Mouse (Mus musculus): ENCODE measurements around the gene Dusp15. TPM values are rescaled to one million over a fixed set of nuclear protein-coding genes. Genes with fewer than 3 reads are reported as not detected.
A peak's percentile ranks its signal among the peaks of the same experiment; 100 is the strongest.

The Dusp15 gene
- total RNA-seq, 1 experiment, result 0.31 TPM

DNA sequence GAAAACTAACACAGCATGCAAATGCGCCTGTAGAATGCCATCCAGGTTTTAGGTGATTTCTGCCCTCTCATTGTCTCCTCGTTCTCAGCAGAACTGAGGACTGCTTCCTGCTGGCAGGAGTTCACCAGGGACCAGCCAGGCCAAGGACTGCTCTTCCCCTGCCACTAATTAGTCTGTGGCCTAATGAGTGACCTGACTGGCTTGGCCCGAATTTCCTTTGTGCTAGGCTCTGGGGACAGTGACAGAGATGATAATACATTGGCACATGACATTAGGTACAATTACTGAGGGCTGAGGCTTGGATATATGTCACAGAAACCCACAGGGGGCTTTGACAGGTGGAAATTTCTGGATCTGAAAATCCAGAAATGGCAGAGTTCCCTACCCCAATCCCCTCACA is 25.5 kb upstream of the Dusp15 start:
- no peaks in the 10 kb centered on the region for H3K9me3 ChIP-seq (ENCODE audit: control insufficient read depth, insufficient read depth, low read depth, low read length)
- H3K36me3 ChIP-seq (ENCODE audit: control insufficient read depth, insufficient read depth, low read length, poor library complexity, severe bottlenecking), result no peaks in the 10 kb centered on the region
- no peak overlapping the region for H3K4me3 ChIP-seq (ENCODE audit: insufficient read depth in 1 of 2, low read depth in 1 of 2, low read length in 2 of 2, poor library complexity in 1 of 2, severe bottlenecking in 1 of 2)
- in situ Hi-C loops (cut with MboI; ENCODE audit: low sequenced_read_pairs in 2 of 2, unreplicated experiment in 2 of 2), result no loop called here
- TF ChIP-seq CHD2 (IDR thresholded peaks at IDR 0.05; ENCODE audit: low read depth, low read length) (no peak), MAFK (IDR thresholded peaks at IDR 0.05; ENCODE audit: insufficient read depth, low read depth, low read length) (no peak), HCFC1 (IDR thresholded peaks at IDR 0.05; ENCODE audit: borderline replicate concordance, insufficient read depth, low read length) (no peak), ZNF384 (IDR thresholded peaks at IDR 0.05; ENCODE audit: low read depth, low read length) (no peak), ZC3H11A (IDR thresholded peaks at IDR 0.05; ENCODE audit: borderline replicate concordance, low read depth, low read length) (no peak)
- H3K4me1 ChIP-seq (ENCODE audit: control insufficient read depth in 2 of 2, insufficient read depth in 2 of 2, low read length in 2 of 2, poor library complexity in 1 of 2), result no peaks in the 10 kb centered on the region
- H3K27ac ChIP-seq (ENCODE audit: insufficient read depth, low read depth, low read length, poor library complexity, severe bottlenecking), result no peak overlapping the region
- DNase-seq (ENCODE audit: low read depth, low spot score), result no peak
- no peak overlapping the region for H3K9ac ChIP-seq (ENCODE audit: insufficient read depth, low read depth, low read length, poor library complexity, severe bottlenecking)

GRCm38 (mm10) chr2:152965555-152965954 is 14.1 kb upstream of the Dusp15 start:
- TF ChIP-seq CHD2 (IDR thresholded peaks at IDR 0.05; ENCODE audit: low read depth, low read length), result no peak
- no peak for TF ChIP-seq MAFK (IDR thresholded peaks at IDR 0.05; ENCODE audit: insufficient read depth, low read depth, low read length)
- no peak for TF ChIP-seq ZC3H11A (IDR thresholded peaks at IDR 0.05; ENCODE audit: borderline replicate concordance, low read depth, low read length)
- no peak for TF ChIP-seq HCFC1 (IDR thresholded peaks at IDR 0.05; ENCODE audit: borderline replicate concordance, insufficient read depth, low read length)
- no peak for TF ChIP-seq ZNF384 (IDR thresholded peaks at IDR 0.05; ENCODE audit: low read depth, low read length)
- in situ Hi-C loops (cut with MboI; ENCODE audit: low sequenced_read_pairs in 2 of 2, unreplicated experiment in 2 of 2), result no loop called here
- no peaks in the 10 kb centered on the region for H3K36me3 ChIP-seq (ENCODE audit: control insufficient read depth, insufficient read depth, low read length, poor library complexity, severe bottlenecking)
- DNase-seq (ENCODE audit: low read depth, low spot score), result no peak
- no peaks in the 10 kb centered on the region; a peak in 1 of 4 replicates for H3K4me1 ChIP-seq (ENCODE audit: control insufficient read depth in 2 of 2, insufficient read depth in 2 of 2, low read length in 2 of 2, poor library complexity in 1 of 2)
- H3K27ac ChIP-seq (ENCODE audit: insufficient read depth, low read depth, low read length, poor library complexity, severe bottlenecking), result no peak overlapping the region
- no peaks in the 10 kb centered on the region for H3K9me3 ChIP-seq (ENCODE audit: control insufficient read depth, insufficient read depth, low read depth, low read length)
- H3K4me3 ChIP-seq (ENCODE audit: insufficient read depth in 1 of 2, low read depth in 1 of 2, low read length in 2 of 2, poor library complexity in 1 of 2, severe bottlenecking in 1 of 2), result no peak overlapping the region
- H3K9ac ChIP-seq (ENCODE audit: insufficient read depth, low read depth, low read length, poor library complexity, severe bottlenecking), result no peak overlapping the region

GRCm38 (mm10) chr2:152962091-152962793 is 10.7 kb upstream of the Dusp15 start, which contains the start of gene Ttll9:
Gene Ttll9, plus strand, starts transcription at chr2:152962485.
- peak; percentile 70 for DNase-seq (ENCODE audit: low read depth, low spot score)
- peak within 1 kb of the TSS; percentile 51 for H3K9ac ChIP-seq (ENCODE audit: insufficient read depth, low read depth, low read length, poor library complexity, severe bottlenecking)

DNA sequence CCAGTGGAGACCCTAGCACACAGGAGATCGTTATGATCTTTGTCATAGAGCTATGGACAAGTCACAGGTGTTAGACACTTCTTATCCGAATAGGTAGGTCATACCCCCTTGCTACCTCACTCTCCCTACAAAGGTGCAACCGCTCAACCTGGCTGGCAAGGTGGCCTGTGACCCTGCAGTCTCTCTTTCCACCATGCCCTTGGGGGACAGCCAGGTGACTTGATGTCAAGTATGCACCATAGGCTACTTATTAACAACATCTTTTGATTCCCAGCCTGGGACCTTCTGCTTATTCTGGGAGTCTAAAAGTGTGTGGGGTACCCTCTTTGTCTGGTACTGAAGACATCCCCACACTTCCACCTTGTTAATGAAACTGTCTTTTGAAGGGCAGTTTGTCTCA is 6.6 kb upstream of the Dusp15 start:
- Histone ChIP-seq H3K27ac (ENCODE audit: insufficient read depth, low read depth, low read length, poor library complexity, severe bottlenecking) (no peak overlapping the region), H3K4me1 (ENCODE audit: control insufficient read depth in 2 of 2, insufficient read depth in 2 of 2, low read length in 2 of 2, poor library complexity in 1 of 2) (peaks cover 3 to 5% of the 10 kb centered on the region in 2 experiments; a peak in 2 of 4 replicates), H3K9me3 (ENCODE audit: control insufficient read depth, insufficient read depth, low read depth, low read length) (no peaks in the 10 kb centered on the region), H3K4me3 (ENCODE audit: insufficient read depth in 1 of 2, low read depth in 1 of 2, low read length in 2 of 2, poor library complexity in 1 of 2, severe bottlenecking in 1 of 2) (no peak overlapping the region), H3K9ac (ENCODE audit: insufficient read depth, low read depth, low read length, poor library complexity, severe bottlenecking) (no peak overlapping the region), H3K36me3 (ENCODE audit: control insufficient read depth, insufficient read depth, low read length, poor library complexity, severe bottlenecking) (no peaks in the 10 kb centered on the region)
- in situ Hi-C loops (cut with MboI; ENCODE audit: low sequenced_read_pairs in 2 of 2, unreplicated experiment in 2 of 2), result no loop called here
- DNase-seq (ENCODE audit: low read depth, low spot score), result no peak
- TF ChIP-seq CHD2 (IDR thresholded peaks at IDR 0.05; ENCODE audit: low read depth, low read length) (no peak), ZC3H11A (IDR thresholded peaks at IDR 0.05; ENCODE audit: borderline replicate concordance, low read depth, low read length) (no peak), ZNF384 (IDR thresholded peaks at IDR 0.05; ENCODE audit: low read depth, low read length) (no peak), MAFK (IDR thresholded peaks at IDR 0.05; ENCODE audit: insufficient read depth, low read depth, low read length) (no peak), HCFC1 (IDR thresholded peaks at IDR 0.05; ENCODE audit: borderline replicate concordance, insufficient read depth, low read length) (no peak)

More at GRCm38 (mm10) chr2:152962091-152962793, 10.7 kb upstream of the Dusp15 start, which contains the start of gene Ttll9:
- Histone ChIP-seq H3K9me3 (ENCODE audit: control insufficient read depth, insufficient read depth, low read depth, low read length) (no peaks in the 10 kb centered on the region), H3K4me1 (ENCODE audit: control insufficient read depth in 2 of 2, insufficient read depth in 2 of 2, low read length in 2 of 2, poor library complexity in 1 of 2) (no peaks in the 10 kb centered on the region; a peak in 1 of 4 replicates), H3K27ac (ENCODE audit: insufficient read depth, low read depth, low read length, poor library complexity, severe bottlenecking) (no peak within 1 kb of the TSS), H3K36me3 (ENCODE audit: control insufficient read depth, insufficient read depth, low read length, poor library complexity, severe bottlenecking) (no peaks in the 10 kb centered on the region), H3K4me3 (ENCODE audit: insufficient read depth in 1 of 2, low read depth in 1 of 2, low read length in 2 of 2, poor library complexity in 1 of 2, severe bottlenecking in 1 of 2) (peak within 1 kb of the TSS; percentile 65 to 69)
- peak; percentile 76 for TF ChIP-seq HCFC1 (IDR thresholded peaks at IDR 0.05; ENCODE audit: borderline replicate concordance, insufficient read depth, low read length)
- TF ChIP-seq MAFK (IDR thresholded peaks at IDR 0.05; ENCODE audit: insufficient read depth, low read depth, low read length), result no peak
- TF ChIP-seq ZC3H11A (IDR thresholded peaks at IDR 0.05; ENCODE audit: borderline replicate concordance, low read depth, low read length), result no peak
- peak; percentile 75; the same call in 1 of the 2 replicates for TF ChIP-seq CHD2 (IDR thresholded peaks at IDR 0.05; ENCODE audit: low read depth, low read length)
- TF ChIP-seq ZNF384 (IDR thresholded peaks at IDR 0.05; ENCODE audit: low read depth, low read length), result no peak
- in situ Hi-C loops (cut with MboI; ENCODE audit: low sequenced_read_pairs in 2 of 2, unreplicated experiment in 2 of 2), result no loop called here
